Mouse (Mus musculus) ES-E14 (cell line): ENCODE measurements at regions not wholly inside any gene's neighbourhood (a gene's known extent, or its start where the extent isn't known, plus 50 kb on each side); places are given as distances from the start of the nearest gene placed in this dataset.

ENCODE experiments used
- CHD2 ChIP-seq: IDR thresholded peaks from 2 replicates; pipeline ENCODE4 v1.6.1; 2014; ENCODE audit warnings: mild to moderate bottlenecking, low read depth, low read length, inconsistent platforms
- HCFC1 ChIP-seq: IDR thresholded peaks from 2 replicates; pipeline ENCODE4 v1.6.1; 2012; ENCODE audit warnings: low read length, inconsistent platforms, borderline replicate concordance; ENCODE audit not compliant: insufficient read depth
- MAFK ChIP-seq: IDR thresholded peaks from 2 replicates; pipeline ENCODE4 v1.6.1; 2014; ENCODE audit warnings: mild to moderate bottlenecking, low read depth, low read length, inconsistent platforms; ENCODE audit not compliant: insufficient read depth
- ZC3H11A ChIP-seq: IDR thresholded peaks from 2 replicates; pipeline ENCODE4 v1.6.1; 2012; ENCODE audit warnings: low read depth, mild to moderate bottlenecking, inconsistent platforms, low read length, borderline replicate concordance

GRCm38 (mm10) chr5:132660036-132660435, 116.9 kb upstream of the Auts2 start:
- TF ChIP-seq ZC3H11A (no peak), CHD2 (no peak), HCFC1 (no peak), MAFK (no peak)
